Mouse (Mus musculus): ENCODE results near the gene Cops3. TPM values are rescaled to one million over a fixed set of nuclear protein-coding genes. Genes with fewer than 3 reads are reported as not detected.
A peak's percentile ranks its signal among the peaks of the same experiment; 100 is the strongest.

Cops3 gene
- polyA plus RNA-seq, 1 experiment from 2014 or later = 95.6 TPM

DNA sequence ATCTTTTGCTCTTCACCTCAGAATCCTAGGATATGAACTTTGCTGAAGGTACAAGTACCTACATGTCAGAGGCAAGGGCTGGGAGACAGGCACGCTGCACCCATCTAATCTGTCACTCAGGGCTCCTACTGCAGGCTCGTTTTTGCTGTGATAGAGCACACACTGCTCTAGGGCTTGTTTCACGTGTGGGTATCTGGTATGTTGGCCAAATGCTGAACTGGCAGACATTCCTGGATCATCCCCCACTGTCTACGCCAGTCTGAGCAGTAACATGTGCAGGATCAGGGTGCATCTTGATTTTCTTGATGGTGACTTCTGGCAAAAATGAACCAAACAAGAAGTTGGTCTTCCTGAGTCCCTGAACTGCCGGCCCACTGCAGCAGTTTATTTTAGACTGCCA, 62.4 kb downstream of the Cops3 start:
- ATAC-seq = no peak
- Histone ChIP-seq H3K4me1 (ENCODE audit: insufficient read depth, low read depth, low read length) (peaks cover 2% of the 10 kb centered on the region; the same call in 1 of the 2 replicates), H3K4me3 (ENCODE audit: low read depth, low read length) (no peak overlapping the region), H3K9ac (replicated peaks; ENCODE audit: low read depth) (no peak overlapping the region), H3K27ac (ENCODE audit: low read length) (no peak overlapping the region), H3K9me3 (ENCODE audit: low read length) (no peaks in the 10 kb centered on the region), H3K36me3 (ENCODE audit: insufficient read depth, low read length) (peaks cover 33% of the 10 kb centered on the region), H3K4me2 (replicated peaks; ENCODE audit: low read depth, low read length) (no peak overlapping the region), H3K27me3 (replicated peaks; ENCODE audit: insufficient read depth, low read length) (no peaks in the 10 kb centered on the region)
- 79% methylated on average over 5 of the region's 5 CpGs for WGBS
- DNase-seq (ENCODE audit: low spot score) = no peak
- no peak for TF ChIP-seq CTCF (IDR thresholded peaks at IDR 0.05)
- no peak for TF ChIP-seq EP300 (IDR thresholded peaks at IDR 0.05)

- H3K27ac ChIP-seq (ENCODE audit: low read length) = no peak overlapping the region
- no peak for ATAC-seq
- no peaks in the 10 kb centered on the region for H3K9me3 ChIP-seq (ENCODE audit: low read length)
- 87% methylated on average over 13 of the region's 13 CpGs for WGBS
- H3K4me1 ChIP-seq (ENCODE audit: insufficient read depth, low read depth, low read length) = no peaks in the 10 kb centered on the region
- TF ChIP-seq EP300 (IDR thresholded peaks at IDR 0.05) (no peak), CTCF (IDR thresholded peaks at IDR 0.05) (peak; percentile 32)
- no peaks in the 10 kb centered on the region for H3K27me3 ChIP-seq (replicated peaks; ENCODE audit: insufficient read depth, low read length)
- no peak overlapping the region for H3K9ac ChIP-seq (replicated peaks; ENCODE audit: low read depth)
- H3K4me2 ChIP-seq (replicated peaks; ENCODE audit: low read depth, low read length) = no peak overlapping the region
- H3K4me3 ChIP-seq (ENCODE audit: low read depth, low read length) = no peak overlapping the region
- DNase-seq (ENCODE audit: low spot score) = no peak
- peaks cover 48% of the 10 kb centered on the region for H3K36me3 ChIP-seq (ENCODE audit: insufficient read depth, low read length)
Observed at GRCm38 (mm10) chr11:59775435-59776148, 64.0 kb downstream of the Cops3 start.

DNA sequence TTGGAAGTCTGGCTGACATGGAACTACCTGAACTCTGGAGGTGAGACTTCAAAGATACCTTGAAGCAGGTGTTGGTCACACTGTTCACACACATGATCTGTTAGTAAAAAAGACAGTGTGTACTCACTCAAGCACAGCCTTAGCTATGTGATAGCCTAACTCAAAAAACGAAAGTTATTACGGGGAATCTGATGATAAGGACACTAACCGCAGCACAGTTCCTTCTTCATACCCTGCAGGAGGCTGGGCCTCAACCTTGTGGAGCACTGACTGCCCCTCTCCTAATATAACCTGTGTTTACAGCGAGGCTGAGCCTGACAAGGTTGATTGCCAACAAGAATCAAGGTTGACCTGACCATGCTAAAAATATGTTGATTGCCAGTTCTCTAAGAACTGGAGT, 65.1 kb downstream of the Cops3 start:
- 81% methylated on average over 4 of the region's 4 CpGs for WGBS
- Histone ChIP-seq H3K4me3 (ENCODE audit: low read depth, low read length) (no peak overlapping the region), H3K27me3 (replicated peaks; ENCODE audit: insufficient read depth, low read length) (no peaks in the 10 kb centered on the region), H3K27ac (ENCODE audit: low read length) (no peak overlapping the region), H3K9ac (replicated peaks; ENCODE audit: low read depth) (no peak overlapping the region), H3K36me3 (ENCODE audit: insufficient read depth, low read length) (peaks cover 55% of the 10 kb centered on the region), H3K4me2 (replicated peaks; ENCODE audit: low read depth, low read length) (no peak overlapping the region), H3K9me3 (ENCODE audit: low read length) (no peaks in the 10 kb centered on the region), H3K4me1 (ENCODE audit: insufficient read depth, low read depth, low read length) (no peaks in the 10 kb centered on the region)
- no peak for DNase-seq (ENCODE audit: low spot score)
- TF ChIP-seq EP300 (IDR thresholded peaks at IDR 0.05) (no peak), CTCF (IDR thresholded peaks at IDR 0.05) (no peak)
- ATAC-seq = no peak

DNA sequence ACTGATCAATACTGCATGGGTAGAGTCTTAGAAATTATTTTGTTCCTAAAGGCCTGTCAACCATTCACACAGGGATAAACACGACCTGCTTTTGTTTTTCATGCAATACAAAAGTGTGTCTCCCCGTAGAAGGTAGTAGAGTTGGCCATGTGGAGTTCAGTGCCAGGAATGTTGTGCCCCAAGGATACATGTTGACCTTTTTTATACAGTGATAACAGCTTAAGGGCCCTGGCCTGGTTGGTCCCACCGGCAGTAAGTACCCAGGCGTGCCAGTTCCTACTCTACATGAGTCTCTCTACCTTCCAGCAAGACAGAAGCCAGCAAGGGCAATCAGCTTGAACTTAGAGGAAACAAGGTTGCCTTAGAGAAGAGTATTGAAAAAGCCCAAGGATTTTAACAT, 66.7 kb downstream of the Cops3 start:
- Histone ChIP-seq H3K36me3 (ENCODE audit: insufficient read depth, low read length) (peaks cover 70% of the 10 kb centered on the region), H3K27me3 (replicated peaks; ENCODE audit: insufficient read depth, low read length) (no peaks in the 10 kb centered on the region), H3K4me3 (ENCODE audit: low read depth, low read length) (no peak overlapping the region), H3K4me1 (ENCODE audit: insufficient read depth, low read depth, low read length) (no peaks in the 10 kb centered on the region), H3K9me3 (ENCODE audit: low read length) (no peaks in the 10 kb centered on the region), H3K9ac (replicated peaks; ENCODE audit: low read depth) (no peak overlapping the region), H3K27ac (ENCODE audit: low read length) (no peak overlapping the region), H3K4me2 (replicated peaks; ENCODE audit: low read depth, low read length) (no peak overlapping the region)
- 75% methylated on average over 4 of the region's 4 CpGs for WGBS
- no peak for TF ChIP-seq CTCF (IDR thresholded peaks at IDR 0.05)
- no peak for TF ChIP-seq EP300 (IDR thresholded peaks at IDR 0.05)
- DNase-seq (ENCODE audit: low spot score) = no peak
- no peak for ATAC-seq

- H3K9ac ChIP-seq (replicated peaks; ENCODE audit: low read depth) = no peak overlapping the region
- H3K4me3 ChIP-seq (ENCODE audit: low read depth, low read length) = no peak overlapping the region
- no peak for DNase-seq (ENCODE audit: low spot score)
- 90% methylated on average over 2 of the region's 2 CpGs for WGBS
- H3K4me1 ChIP-seq (ENCODE audit: insufficient read depth, low read depth, low read length) = no peaks in the 10 kb centered on the region
- no peak for ATAC-seq
- no peak overlapping the region for H3K27ac ChIP-seq (ENCODE audit: low read length)
- TF ChIP-seq CTCF (IDR thresholded peaks at IDR 0.05) (no peak), EP300 (IDR thresholded peaks at IDR 0.05) (no peak)
- no peaks in the 10 kb centered on the region for H3K27me3 ChIP-seq (replicated peaks; ENCODE audit: insufficient read depth, low read length)
- H3K4me2 ChIP-seq (replicated peaks; ENCODE audit: low read depth, low read length) = no peak overlapping the region
- H3K36me3 ChIP-seq (ENCODE audit: insufficient read depth, low read length) = peaks cover 71% of the 10 kb centered on the region
- no peaks in the 10 kb centered on the region for H3K9me3 ChIP-seq (ENCODE audit: low read length)
Observed at GRCm38 (mm10) chr11:59772291-59772690, 67.3 kb downstream of the Cops3 start.

- Histone ChIP-seq H3K27me3 (replicated peaks; ENCODE audit: insufficient read depth, low read length) (no peaks in the 10 kb centered on the region), H3K36me3 (ENCODE audit: insufficient read depth, low read length) (peaks cover 68% of the 10 kb centered on the region), H3K27ac (ENCODE audit: low read length) (no peak overlapping the region), H3K4me1 (ENCODE audit: insufficient read depth, low read depth, low read length) (no peaks in the 10 kb centered on the region), H3K4me3 (ENCODE audit: low read depth, low read length) (no peak overlapping the region), H3K4me2 (replicated peaks; ENCODE audit: low read depth, low read length) (no peak overlapping the region), H3K9me3 (ENCODE audit: low read length) (no peaks in the 10 kb centered on the region), H3K9ac (replicated peaks; ENCODE audit: low read depth) (no peak overlapping the region)
- DNase-seq (ENCODE audit: low spot score) (no peak), ATAC-seq (no peak)
- TF ChIP-seq EP300 (IDR thresholded peaks at IDR 0.05) (no peak), CTCF (IDR thresholded peaks at IDR 0.05) (no peak)
- 80% methylated on average over 7 of the region's 7 CpGs for WGBS
Observed at GRCm38 (mm10) chr11:59770753-59771152, 68.9 kb downstream of the Cops3 start.

Measured in lung, postnatal 0 days (tissue).